Mouse (Mus musculus): Measurements from ENCODE around the gene Sptan1.

DNA sequence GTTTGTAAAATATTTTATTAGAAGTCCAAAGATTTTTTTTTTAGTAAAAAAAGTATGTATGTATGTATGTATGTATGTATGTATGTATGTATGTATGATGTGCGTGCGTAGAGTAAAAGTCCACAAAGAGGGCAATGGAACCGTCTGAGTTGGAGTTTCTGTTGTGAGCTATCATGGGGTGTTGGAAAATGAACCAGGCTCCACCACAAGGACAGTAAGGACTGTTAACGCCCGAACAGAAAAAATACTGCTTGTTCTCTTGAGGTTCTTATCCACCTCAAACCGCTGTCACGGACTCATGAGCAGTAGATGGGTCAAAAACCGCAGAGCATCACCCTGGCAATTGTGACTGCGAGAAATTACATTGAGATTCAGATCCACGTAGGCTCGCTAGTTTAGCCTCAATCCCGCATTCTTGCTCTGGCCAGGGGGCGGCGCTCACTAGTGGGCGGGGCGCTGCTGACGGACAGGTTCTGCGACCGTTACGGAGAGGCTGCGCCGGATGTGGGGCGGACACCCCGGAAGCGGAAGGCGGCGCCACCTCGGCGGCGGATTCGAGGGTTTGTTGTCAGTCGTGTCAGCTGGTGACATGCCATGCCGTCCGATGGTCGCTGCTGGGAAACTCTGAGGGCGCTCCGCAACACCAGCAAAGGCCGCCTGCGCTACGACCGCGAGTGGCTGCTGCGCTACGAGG, 30.3 kb upstream of the Sptan1 start, which contains the start of gene Gle1:
- no peak for TF ChIP-seq EP300 (IDR thresholded peaks at IDR 0.05; ENCODE audit: insufficient read depth, low read depth, low read length)
- TF ChIP-seq CTCF (IDR thresholded peaks at IDR 0.05; ENCODE audit: low read depth, low read length), result peak; percentile 34
- peak; percentile 64 for TF ChIP-seq POLR2A (IDR thresholded peaks at IDR 0.05; ENCODE audit: insufficient read depth, low read length)
